Mouse (Mus musculus): Measurements from ENCODE around the gene Tmem179.

DNA sequence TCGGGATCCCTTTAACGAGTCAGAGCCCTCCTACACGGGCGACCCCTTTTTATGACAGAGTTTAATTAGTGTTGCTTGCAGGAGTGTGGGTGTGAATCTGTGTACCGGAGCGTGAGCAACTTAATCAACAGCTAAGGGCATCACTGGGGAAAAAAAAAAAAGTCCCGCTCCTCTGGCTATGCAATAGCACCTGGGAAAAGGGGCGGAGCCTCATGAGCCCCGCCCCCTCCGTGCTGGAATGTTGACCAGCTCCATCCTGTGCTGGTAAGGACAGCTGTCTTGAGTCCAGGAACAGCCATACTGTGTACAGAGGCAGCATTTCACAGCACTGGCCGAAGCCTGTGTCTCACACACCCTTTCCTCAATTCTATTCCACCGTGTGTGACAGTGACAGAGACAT lies 38.4 kb upstream of the Tmem179 start:
- no peak for TF ChIP-seq CTCF (IDR thresholded peaks at IDR 0.05; ENCODE audit: control insufficient read depth, insufficient read depth, insufficient read length)
- TF ChIP-seq MAX (IDR thresholded peaks at IDR 0.05), result no peak
- TF ChIP-seq MYOG (IDR thresholded peaks at IDR 0.05; ENCODE audit: control insufficient read depth, extremely low read depth, insufficient read length), result no peak
- no peak for TF ChIP-seq FOSL1 (IDR thresholded peaks at IDR 0.05; ENCODE audit: insufficient read depth, low read length, poor library complexity, severe bottlenecking)
